Mouse (Mus musculus) stomach, embryonic 16.5 days (tissue): ENCODE data around the gene Pappa2. TPM values are rescaled to one million over a fixed set of nuclear protein-coding genes. Genes with fewer than 3 reads are reported as not detected.

Source experiments
- ATAC-seq: fragments of 200-750 bp; cut with Nextera tagmentation; 2 replicates; pipeline ENCODE4 v1.8.0; 2017; ENCODE audit warnings: moderate number of reproducible peaks, moderate TSS enrichment; ENCODE audit not compliant: insufficient read depth, low FRiP score
- H3K27ac ChIP-seq: fragments of 300-500 bp; sonication (generic); 2 replicates; pipeline ENCODE4 v1.5.1; 2014; ENCODE audit warnings: low read length
- H3K27me3 ChIP-seq: fragments of 300-500 bp; sonication (generic); 2 replicates; pipeline ENCODE4 v1.6.1; 2014; ENCODE audit warnings: low read length, control low read depth, mixed read lengths; ENCODE audit not compliant: control insufficient read depth, insufficient read depth
- H3K36me3 ChIP-seq: fragments of 300-500 bp; sonication (generic); 2 replicates; pipeline ENCODE4 v1.6.1; 2014; ENCODE audit warnings: low read length; ENCODE audit not compliant: control insufficient read depth, insufficient read depth
- H3K4me1 ChIP-seq: fragments of 300-500 bp; sonication (generic); 2 replicates; pipeline ENCODE4 v1.6.1; 2014; ENCODE audit warnings: low read length, control low read depth, mixed read lengths; ENCODE audit not compliant: control insufficient read depth, insufficient read depth
- H3K4me2 ChIP-seq: fragments of 300-500 bp; sonication (generic); 2 replicates; pipeline ENCODE4 v1.6.1; 2014; ENCODE audit warnings: low read depth, low read length, mixed read lengths
- H3K4me3 ChIP-seq: fragments of 300-500 bp; sonication (generic); replicated peaks from 2 replicates; pipeline ENCODE4 v1.5.1; 2014; ENCODE audit warnings: mild to moderate bottlenecking, low read length
- H3K9ac ChIP-seq: fragments of 300-500 bp; sonication (generic); 2 replicates; pipeline ENCODE4 v1.6.1; 2014; ENCODE audit warnings: low read length
- H3K9me3 ChIP-seq: fragments of 300-500 bp; sonication (generic); replicated peaks from 2 replicates; pipeline ENCODE4 v1.6.1; 2016; ENCODE audit warnings: low read length, control low read depth; ENCODE audit not compliant: control insufficient read depth
- WGBS: fragments of 180-500 bp; shearing (Covaris S2); extraction: QIAGEN DNeasy Blood & Tissue Kit; methylation state at CpG from one replicate; pipeline ENCODE4 v1.1.7; 2014; 5-methylcytosine and 5-hydroxymethylcytosine counted together
- polyA plus RNA-seq: library from polyadenylated mRNA; unstranded; fragments of >200 nt; fragmentation: Nextera tagmentation; extraction: Ambion mirVana; gene quantifications from 2 replicates; pipeline ENCODE4 v1.2.1, GENCODE M21; 2015

Gene Pappa2
- polyA plus RNA-seq, 1 experiment from 2014 or later = 1.1 TPM

- H3K9ac ChIP-seq = no peak overlapping the region
- no peak overlapping the region for H3K27ac ChIP-seq
- H3K9me3 ChIP-seq = no peaks in the 10 kb centered on the region
- H3K27me3 ChIP-seq = no peaks in the 10 kb centered on the region
- no peak overlapping the region for H3K4me2 ChIP-seq
- H3K4me3 ChIP-seq = no peak overlapping the region
- ATAC-seq = no peak
- H3K36me3 ChIP-seq = no peaks in the 10 kb centered on the region
- H3K4me1 ChIP-seq = no peaks in the 10 kb centered on the region
Measured at GRCm38 (mm10) chr1:158764211-158764610, 216.1 kb downstream of the Pappa2 start.

- no peaks in the 10 kb centered on the region for H3K4me1 ChIP-seq
- H3K27ac ChIP-seq = no peak overlapping the region
- ATAC-seq = peak; percentile 85; the same call in 1 of the 2 replicates
- WGBS = 48% methylated on average over 10 of the region's 10 CpGs
- H3K27me3 ChIP-seq = no peaks in the 10 kb centered on the region
- no peaks in the 10 kb centered on the region for H3K9me3 ChIP-seq
- H3K9ac ChIP-seq = no peak overlapping the region
- no peak overlapping the region for H3K4me2 ChIP-seq
- no peaks in the 10 kb centered on the region for H3K36me3 ChIP-seq
- no peak overlapping the region for H3K4me3 ChIP-seq
Measured at GRCm38 (mm10) chr1:158748356-158749096, 231.8 kb downstream of the Pappa2 start.

- no peaks in the 10 kb centered on the region for H3K9me3 ChIP-seq
- H3K4me2 ChIP-seq = no peak overlapping the region
- WGBS = 75% methylated on average over 5 of the region's 5 CpGs
- H3K9ac ChIP-seq = no peak overlapping the region
- no peak for ATAC-seq
- H3K4me3 ChIP-seq = no peak overlapping the region
- H3K36me3 ChIP-seq = no peaks in the 10 kb centered on the region
- H3K27me3 ChIP-seq = no peaks in the 10 kb centered on the region
- no peak overlapping the region for H3K27ac ChIP-seq
- H3K4me1 ChIP-seq = no peaks in the 10 kb centered on the region
Measured at GRCm38 (mm10) chr1:158741449-158741848, 238.8 kb downstream of the Pappa2 start.

GRCm38 (mm10) chr1:158740949-158741348 lies 239.3 kb downstream of the Pappa2 start:
- no peak for ATAC-seq
- 82% methylated on average over 5 of the region's 5 CpGs for WGBS

GRCm38 (mm10) chr1:158740161-158740766 lies 240.0 kb downstream of the Pappa2 start:
- Histone ChIP-seq H3K36me3 (no peaks in the 10 kb centered on the region), H3K4me2 (no peak overlapping the region), H3K27ac (no peak overlapping the region), H3K27me3 (no peaks in the 10 kb centered on the region), H3K9ac (no peak overlapping the region), H3K4me3 (no peak overlapping the region), H3K9me3 (no peaks in the 10 kb centered on the region), H3K4me1 (no peaks in the 10 kb centered on the region)
- 64% methylated on average over 6 of the region's 6 CpGs for WGBS
- ATAC-seq = no peak

More at GRCm38 (mm10) chr1:158740949-158741348, 239.3 kb downstream of the Pappa2 start:
- Histone ChIP-seq H3K27me3 (no peaks in the 10 kb centered on the region), H3K9ac (no peak overlapping the region), H3K4me1 (no peaks in the 10 kb centered on the region), H3K36me3 (no peaks in the 10 kb centered on the region), H3K27ac (no peak overlapping the region), H3K4me2 (no peak overlapping the region), H3K4me3 (no peak overlapping the region), H3K9me3 (no peaks in the 10 kb centered on the region)

GRCm38 (mm10) chr1:158739132-158739919 lies 241.0 kb downstream of the Pappa2 start:
- no peak for ATAC-seq
- Histone ChIP-seq H3K9me3 (no peaks in the 10 kb centered on the region), H3K4me1 (no peaks in the 10 kb centered on the region), H3K27ac (no peak overlapping the region), H3K9ac (no peak overlapping the region), H3K27me3 (no peaks in the 10 kb centered on the region), H3K4me2 (no peak overlapping the region), H3K36me3 (no peaks in the 10 kb centered on the region), H3K4me3 (no peak overlapping the region)
- WGBS = 34% methylated on average over 5 of the region's 5 CpGs

- Histone ChIP-seq H3K27me3 (no peaks in the 10 kb centered on the region), H3K27ac (no peak overlapping the region), H3K4me1 (no peaks in the 10 kb centered on the region), H3K4me2 (no peak overlapping the region), H3K9ac (no peak overlapping the region), H3K4me3 (no peak overlapping the region), H3K36me3 (no peaks in the 10 kb centered on the region), H3K9me3 (no peaks in the 10 kb centered on the region)
- 52% methylated on average over 4 of the region's 4 CpGs for WGBS
- ATAC-seq = no peak
Measured at GRCm38 (mm10) chr1:158732868-158733496, 247.3 kb downstream of the Pappa2 start.

GRCm38 (mm10) chr1:158713301-158714095 lies 266.8 kb downstream of the Pappa2 start:
- ATAC-seq = no peak

More at GRCm38 (mm10) chr1:158713301-158714095, 266.8 kb downstream of the Pappa2 start:
- Histone ChIP-seq H3K27ac (no peak overlapping the region), H3K9ac (no peak overlapping the region), H3K9me3 (no peaks in the 10 kb centered on the region), H3K4me1 (no peaks in the 10 kb centered on the region), H3K4me2 (no peak overlapping the region), H3K36me3 (no peaks in the 10 kb centered on the region), H3K4me3 (no peak overlapping the region), H3K27me3 (no peaks in the 10 kb centered on the region)
- WGBS = 33% methylated on average over 5 of the region's 5 CpGs
